Mouse (Mus musculus) monocyte, adult 2 months (primary cell): ENCODE results near the gene Zfp598.
"Not testable (repeated sequence)": the region's sequence is repeated elsewhere in the genome, so short reads cannot be mapped to it uniquely, and the experiment has no call there.

Experiments used
- DNase-seq, 2 experiments: peaks; one replicate each; pipeline ENCODE4 v3.0.0; 2022; ENCODE audit warnings: low spot score in 2 of 2, low read depth in 1 of 2

Zfp598 gene

DNA sequence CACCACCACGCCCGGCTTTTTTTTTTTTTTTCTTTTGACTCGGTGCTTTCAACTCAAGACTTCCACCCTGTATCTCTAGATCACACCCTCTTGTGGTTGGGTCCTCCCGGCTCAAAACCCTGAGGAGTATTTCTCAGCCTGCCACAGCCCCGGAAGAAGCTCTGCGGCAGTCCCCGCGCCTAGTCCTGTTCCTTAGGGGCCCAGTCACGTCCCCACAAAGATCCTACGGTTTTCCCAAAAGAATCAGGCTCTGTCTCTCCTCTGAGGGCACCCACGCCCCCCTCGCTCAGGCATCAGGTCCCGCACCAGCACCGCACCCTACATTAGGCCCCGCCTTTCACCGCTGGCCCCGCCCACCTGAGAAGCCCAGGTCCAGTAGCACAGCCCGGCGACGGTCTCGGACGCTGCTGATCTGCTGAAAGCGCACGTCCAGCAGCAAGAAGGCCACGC is 17.7 kb downstream of the Zfp598 start:
- DNase-seq: peak in 1 of 2 experiments; percentile 38

DNA sequence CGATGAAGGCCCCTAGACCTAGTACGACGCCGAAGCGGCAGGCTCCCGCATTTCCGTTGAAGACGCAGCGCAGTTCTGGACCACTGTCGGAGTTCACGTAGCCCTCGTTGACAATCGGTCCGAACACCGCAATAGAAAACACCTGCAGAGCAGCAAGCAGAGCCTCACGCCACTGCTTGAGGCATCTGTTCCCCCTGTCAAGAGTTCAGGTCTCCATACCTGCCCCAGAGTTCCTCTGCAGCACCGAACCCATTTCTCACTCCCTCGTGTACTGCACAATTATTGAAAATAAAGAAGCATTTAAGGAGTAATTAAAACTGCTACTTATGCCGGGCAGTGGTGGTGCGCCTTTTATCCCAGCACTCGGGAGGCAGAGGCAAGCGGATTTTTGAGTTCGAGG is 18.1 kb downstream of the Zfp598 start:
- no peak for DNase-seq

DNA sequence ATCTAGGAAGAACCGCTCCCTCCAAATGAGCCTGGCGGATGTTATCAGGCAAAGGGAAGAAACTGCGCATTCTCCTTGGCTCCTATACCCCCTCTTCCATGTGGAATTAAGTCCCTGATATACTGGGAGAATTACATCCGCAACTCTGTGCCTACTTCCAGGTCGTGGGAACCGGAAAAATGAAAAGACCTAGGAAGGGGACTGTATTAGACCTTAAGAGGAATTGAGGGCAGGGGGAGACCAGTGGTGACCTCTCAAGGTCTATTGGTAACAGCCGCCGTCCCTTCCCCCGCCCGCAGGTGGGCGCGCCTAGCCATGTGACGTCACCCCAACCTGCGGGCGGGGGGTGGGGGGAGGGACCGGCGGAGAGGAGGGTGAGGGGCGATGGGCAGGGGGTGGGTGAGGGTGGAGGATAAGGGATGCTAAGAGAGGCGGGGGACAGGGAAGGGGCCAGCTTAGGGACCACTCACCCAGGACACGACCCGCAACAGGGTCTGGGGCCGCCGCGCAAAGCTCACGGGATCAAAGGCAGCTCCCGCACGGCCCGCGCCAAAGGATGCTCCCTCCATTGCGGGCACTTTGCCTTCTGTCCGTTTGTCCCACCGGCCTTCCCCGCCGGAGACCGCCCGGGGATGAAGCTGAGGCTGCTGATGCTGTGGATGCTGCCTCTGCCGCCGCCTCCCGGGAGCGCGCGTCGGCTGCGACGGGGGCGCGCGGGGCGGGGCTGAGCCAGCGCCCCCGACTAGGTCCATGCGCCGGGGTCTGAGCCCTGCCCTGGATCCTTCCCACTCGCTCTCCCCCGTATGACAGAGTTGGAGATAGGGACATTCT is 20.0 kb downstream of the Zfp598 start, which contains the start of gene Syngr3:
TSS of gene Syngr3 (minus strand) at position 705 of the 831 bp plus-strand sequence.
- no peak for DNase-seq

DNA sequence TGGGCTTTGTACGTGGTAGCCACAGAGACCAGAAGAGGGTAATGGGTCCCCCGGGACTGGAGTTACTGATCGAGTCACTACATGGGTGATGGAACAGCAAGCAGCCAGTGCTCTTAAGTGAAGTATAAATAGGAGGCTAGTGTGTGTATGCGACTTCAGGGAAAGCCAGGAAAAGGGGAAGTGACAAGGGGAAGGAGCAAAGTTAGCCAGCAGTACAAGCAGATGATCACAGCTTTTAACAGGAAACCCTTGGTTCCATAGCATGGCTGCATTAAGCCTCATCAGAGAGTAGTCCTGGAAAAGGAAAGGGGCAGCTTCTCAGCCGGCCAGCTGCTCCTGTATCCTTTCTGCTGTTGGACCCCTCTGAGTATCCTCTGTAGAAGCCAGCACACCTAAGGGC is 22.9 kb downstream of the Zfp598 start:
- DNase-seq: no peak

DNA sequence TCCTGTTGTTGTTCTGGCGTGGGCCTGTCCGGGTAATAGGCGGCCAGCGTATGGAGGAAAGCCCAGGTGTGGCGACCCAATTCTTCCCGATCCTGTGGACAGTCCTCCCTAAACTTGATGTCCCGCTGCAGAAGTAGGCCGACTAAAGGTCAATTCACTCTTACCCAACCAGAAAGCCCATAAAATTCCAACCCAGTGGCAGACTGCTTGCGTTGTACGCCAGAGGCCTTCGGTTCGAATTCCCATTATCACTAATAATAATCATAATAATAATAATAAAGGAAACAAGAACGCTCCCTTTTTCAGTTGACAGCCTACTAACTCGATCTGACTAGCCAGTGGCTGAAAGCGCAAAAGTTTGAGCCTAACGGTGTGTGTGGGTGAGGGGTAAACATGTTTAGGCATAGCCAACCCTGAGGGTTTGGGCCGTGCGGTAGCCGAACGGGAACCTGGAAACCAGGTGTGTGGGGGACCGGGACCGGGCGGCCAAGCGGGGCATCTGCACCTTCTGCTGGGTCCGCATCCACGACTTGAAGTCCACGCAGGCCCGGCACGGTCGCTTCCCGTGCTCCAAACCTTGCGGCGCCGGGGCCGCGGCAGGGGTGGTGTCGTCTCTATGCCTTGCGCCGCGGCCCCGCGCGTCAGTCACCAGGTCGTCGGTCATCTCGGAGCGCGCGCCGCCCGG is 26.0 kb downstream of the Zfp598 start:
- DNase-seq: no peak

DNA sequence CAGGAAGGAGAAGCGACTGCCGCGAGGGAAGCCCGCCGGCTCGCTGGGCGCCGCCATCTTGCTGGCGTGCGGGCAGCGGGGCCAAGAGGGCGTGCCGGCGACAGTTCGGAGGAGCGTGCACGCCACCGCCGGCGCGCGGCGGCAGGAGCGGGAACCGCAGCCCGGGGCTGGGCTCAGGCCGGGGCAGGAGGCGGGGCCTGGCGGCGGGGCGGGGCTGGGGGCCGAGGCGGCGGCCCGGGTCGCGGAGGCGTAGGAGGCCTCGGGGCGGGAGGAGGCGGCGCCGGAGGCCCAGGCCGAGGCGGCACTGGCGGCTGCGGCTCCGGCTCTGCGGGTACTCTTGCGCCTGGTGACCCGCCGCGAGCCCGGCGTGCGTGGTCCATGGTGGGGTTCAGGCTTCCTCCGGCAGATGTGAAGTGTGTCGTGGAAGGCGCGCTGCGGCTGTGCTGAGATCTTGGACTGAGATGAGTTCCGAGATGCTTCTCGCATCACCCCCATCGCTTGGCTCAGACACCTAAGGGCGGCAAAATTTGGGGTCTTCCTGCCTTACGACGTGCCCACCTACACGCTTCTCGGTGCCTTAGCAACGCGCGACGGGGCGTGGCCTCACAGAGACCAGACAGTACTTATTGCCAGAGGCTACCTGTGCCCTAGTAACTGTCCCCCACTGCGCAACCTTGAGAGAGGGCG is 26.7 kb downstream of the Zfp598 start, which contains the start of the genes Gfer and Noxo1:
TSS of gene Gfer (minus strand) at position 146 of the 687 bp plus-strand sequence.
TSS of gene Noxo1 (plus strand) at position 224 of the 687 bp plus-strand sequence.
- peak in 1 of 2 experiments; percentile 47 for DNase-seq

DNA sequence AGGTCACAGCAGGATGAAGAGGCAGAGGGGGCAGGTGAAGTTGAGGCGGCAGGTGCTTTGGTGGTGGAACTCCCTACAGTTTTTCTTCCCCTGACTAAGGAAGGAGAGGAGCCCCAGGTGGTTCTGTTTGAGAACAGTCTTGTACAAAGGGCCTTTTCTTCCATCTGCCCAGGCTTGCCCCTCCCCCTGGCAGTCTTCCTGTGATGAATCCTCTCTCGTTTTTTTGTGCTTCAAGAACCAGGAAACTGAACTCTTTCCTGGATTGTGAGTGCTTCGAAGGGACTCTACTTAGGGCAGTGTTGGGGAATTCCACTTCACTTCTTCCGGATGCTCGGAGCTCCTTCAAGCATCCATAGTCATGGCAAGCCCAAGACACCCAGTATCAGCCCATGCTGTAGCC is 28.5 kb downstream of the Zfp598 start:
- no peak for DNase-seq

DNA sequence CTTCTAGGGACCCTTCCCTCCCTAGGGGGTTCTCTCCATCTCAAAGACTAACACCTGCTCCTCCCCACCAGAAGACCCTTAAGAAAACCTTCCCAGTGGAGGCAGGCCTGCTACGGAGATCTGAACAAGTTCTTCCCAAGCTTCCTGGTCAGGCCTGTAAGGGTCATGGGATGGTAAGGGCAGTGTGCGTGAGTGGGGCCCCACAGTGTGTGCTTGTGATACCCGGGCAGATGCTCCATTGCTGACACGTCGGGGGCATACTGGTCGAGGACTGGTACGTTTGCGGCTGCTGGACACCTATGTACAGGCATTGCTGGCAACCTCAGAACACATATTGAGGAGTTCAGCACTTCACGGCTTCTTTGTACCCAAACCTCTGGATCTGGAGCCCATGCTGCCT is 29.2 kb downstream of the Zfp598 start:
- no peak for DNase-seq

DNA sequence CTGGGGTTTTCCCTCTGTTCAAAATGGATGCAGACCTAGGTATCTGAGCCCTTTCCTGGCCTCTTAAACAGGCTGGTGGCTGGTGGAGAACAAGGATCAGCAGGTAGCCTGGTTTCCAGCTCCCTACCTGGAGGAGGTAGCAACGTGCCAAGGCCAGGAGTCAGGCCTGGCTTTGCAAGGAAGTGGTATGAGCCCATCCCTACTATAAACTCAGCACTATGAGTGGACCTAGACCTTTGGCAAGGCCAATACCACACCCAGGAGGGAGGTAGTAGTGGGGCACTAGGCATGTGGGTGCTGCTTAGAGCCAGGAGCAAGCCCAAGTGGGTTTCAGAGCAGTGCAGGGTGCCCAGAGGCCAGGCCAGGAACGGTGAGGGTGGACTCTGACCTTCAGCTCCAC is 30.0 kb downstream of the Zfp598 start:
- no peak for DNase-seq

DNA sequence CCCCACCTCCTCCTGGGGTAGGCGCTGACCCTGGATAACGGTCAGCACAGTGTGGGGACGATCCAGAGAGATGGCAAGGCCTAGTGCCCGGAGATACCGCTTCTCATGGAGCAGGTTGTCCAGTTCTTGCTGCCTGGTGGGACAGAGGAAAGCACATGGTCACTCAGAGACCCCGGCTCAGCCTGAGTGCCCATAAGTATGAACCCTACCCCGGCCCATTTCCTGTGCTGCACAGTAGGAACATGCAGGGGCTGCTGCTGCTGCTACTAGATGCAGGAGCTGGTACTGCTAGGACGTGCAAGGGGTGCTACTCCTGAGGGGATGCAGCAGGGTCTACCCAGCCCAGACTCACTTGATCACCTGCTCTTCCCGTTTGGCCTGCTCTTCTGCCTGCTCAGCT is 31.8 kb downstream of the Zfp598 start:
- DNase-seq: no peak

DNA sequence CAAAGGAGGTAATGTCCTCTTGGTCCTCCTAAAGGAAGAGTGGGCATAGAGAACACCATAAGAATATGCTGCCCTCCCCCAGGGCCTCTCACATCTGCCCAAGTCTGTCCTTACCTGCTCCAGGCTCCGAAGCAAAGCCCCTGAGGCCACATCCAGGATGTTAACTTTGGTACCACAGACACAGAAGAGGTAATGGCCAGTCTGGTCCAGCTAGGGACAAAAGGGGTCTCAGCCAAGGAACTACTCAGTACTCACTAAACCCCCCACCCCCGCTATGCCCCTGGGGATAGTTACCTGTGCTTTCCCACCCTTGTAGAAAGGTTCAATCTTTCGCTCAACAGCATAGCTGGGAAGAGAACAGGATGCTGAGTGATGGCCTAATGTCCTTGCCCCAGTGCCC is 36.3 kb downstream of the Zfp598 start:
- no peak for DNase-seq

DNA sequence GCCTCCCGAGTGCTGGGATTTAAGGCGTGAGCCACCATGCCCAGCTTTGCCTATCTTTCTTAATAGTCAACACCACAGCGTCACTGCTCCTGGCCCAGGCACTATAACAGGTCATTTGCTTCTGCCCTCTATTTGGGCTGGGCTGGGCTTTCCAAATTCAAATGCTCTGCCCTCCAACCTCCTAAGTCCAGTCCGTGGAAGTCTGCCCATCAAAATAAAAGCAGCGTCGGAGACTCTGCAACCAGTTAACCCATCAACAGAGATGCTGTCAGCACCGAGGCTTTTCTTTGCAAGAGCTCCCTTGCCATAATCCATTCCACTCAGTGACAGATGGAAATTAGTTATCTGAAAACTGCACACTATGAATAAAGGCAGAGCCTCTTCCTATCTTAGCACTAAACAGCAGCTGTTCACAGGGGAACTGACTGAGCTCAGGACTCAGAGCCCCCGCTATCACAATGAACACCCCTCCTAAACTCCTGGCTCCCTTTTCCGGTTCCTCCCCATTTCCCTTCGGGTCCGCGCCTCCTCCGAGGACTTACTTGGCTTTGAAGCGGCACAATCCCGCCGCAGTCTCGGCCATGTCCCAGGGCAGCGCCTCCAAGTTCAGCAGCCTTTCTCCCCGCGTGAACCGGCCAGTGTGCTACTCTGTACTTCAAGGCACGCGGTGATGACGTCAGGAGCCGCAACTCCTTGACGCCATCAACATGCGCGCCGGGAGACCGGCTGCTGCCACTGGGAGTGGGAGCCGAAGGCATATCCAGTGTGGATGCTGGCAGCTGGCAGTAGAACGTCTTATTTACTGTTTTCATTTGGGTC is 37.7 kb downstream of the Zfp598 start, which contains the start of gene Tbl3:
TSS of gene Tbl3 (minus strand) at position 679 of the 819 bp plus-strand sequence.
- peak; percentile 70 to 88 for DNase-seq

DNA sequence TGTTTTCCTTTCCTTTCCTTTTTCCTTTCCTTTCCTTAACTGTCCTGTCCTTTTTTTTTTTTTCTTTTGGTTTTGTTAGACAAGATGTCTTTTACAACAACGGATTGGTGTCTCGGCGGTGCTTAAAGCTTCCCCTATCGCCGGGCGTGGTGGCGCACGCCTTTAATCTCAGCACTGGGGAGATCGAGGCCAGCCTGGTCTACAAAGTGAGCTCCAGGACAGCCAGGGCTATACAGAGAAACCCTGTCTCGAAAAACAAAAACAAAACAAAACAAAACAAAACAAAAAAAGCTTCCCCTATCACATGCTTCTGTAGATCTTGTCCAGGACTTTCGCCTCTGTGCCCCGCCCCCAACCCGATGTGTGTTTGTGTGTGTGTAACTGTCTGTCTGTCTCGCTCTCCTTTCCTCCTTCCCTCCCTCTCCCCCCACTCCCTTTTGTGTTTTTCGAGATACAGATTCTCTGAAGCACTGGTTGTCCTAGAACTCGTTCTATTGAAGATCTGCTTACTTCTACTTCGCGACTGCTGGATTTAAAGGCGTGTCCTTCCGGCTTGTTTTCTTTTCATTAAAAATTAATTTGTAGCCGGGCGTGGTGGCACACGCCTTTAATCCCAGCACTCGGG is 38.4 kb downstream of the Zfp598 start:
- DNase-seq: no peak

DNA sequence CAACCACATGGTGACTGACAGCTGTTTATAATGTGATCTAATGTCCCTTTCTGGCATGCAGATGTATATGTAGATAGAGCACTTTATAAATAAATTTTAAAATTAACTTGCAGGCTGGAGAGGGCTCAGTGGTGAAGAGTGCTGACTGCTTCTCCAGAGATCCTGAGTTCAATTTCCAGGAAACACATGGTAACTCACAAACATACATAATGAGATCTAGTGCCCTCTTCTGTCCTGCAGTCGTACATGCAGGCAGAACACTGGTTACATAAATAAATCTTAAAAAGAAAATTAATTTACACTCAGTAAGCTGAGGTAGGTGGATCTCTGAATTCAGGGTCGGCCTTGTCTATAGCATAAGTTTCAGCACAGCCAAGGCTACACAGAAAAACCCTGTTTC is 39.2 kb downstream of the Zfp598 start:
- no peak for DNase-seq

DNA sequence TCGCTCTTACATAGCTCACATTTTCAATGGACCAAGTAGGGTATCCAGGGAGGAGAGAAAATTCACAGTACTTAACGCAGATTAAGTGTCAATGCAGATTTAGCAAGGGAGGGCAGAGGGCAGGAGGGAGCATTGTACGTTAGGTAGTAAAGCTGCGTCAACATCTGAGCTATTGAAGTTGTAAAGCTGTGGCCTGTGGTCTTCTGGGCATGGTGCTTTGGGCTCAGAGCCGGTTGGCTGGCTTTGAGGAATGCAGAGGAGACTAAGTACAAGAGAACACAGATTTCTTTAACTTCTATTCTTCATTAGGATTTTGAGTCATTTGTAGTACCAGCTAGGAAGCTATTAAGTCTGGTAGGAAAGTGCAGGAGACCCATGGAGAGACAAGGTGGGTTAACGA is 46.1 kb downstream of the Zfp598 start:
- DNase-seq: no peak

DNA sequence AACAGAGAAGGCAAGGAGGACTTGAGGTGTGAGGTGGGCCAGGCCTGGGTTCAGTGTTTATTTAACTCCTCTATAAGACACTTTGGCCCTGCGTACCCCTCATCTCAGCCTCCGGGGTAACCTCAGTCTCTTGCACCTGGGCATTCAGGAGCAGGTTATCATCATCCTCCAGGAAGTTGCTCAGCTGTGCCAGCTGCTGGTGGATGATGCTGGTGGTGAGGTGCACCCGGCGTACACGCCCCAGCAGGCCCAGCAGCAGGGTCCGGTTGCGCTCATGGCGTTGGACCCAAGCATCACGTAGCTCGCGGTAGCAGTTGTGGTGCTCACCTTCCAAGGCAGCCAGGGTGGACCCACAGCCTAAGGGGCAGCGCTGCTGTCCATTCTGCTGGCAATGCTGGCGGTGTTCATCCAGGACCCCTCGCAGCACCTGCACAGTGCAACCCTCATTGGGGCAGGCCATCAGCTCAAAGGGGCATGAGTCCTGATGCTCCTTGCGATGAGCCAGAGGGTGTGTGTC is 46.7 kb downstream of the Zfp598 start:
- DNase-seq: no peak

DNA sequence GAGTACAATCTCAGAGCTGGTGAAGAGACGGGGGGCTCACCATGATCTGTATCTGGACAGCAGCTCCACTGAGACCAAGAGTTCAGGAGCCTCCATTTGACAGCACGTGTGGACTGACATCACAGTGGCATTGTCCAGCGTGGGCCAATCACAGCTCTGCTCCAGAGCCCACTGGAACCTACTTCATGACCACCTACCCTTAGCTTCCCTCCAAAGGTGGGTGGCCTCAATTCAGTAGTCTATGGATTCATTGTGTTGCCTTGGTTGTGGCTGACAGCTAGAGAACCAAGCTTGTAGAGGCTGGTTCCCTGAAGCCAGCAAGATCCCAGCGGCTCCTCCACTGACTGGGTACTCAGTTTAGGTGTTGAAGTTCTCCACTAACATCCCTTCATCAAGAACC is 48.5 kb downstream of the Zfp598 start, which contains the start of the genes Rnf151 and Rps2:
TSS of gene Rnf151 (minus strand) at position 121 of the 400 bp plus-strand sequence.
TSS of gene Rps2 (plus strand) at position 174 of the 400 bp plus-strand sequence.
- DNase-seq: no peak

DNA sequence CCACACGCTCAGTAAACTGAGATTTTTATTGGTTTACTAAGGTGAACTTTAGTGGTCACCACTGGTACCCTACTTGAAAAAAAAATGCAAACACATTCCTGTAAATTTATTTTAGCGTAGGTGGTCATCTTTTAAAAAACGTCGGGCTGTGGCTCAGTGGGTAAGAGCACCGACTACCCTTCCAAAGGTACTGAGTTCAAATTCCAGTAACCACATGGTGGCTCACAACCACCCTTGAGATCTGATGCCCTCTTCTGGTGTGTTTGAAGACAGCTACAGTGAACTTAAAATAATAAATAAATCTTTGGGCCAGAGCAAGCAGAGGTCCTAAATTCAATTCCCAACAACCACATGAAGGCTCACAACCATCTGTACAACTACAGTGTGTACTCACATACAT is 49.5 kb downstream of the Zfp598 start:
- not testable (repeated sequence) for DNase-seq

DNA sequence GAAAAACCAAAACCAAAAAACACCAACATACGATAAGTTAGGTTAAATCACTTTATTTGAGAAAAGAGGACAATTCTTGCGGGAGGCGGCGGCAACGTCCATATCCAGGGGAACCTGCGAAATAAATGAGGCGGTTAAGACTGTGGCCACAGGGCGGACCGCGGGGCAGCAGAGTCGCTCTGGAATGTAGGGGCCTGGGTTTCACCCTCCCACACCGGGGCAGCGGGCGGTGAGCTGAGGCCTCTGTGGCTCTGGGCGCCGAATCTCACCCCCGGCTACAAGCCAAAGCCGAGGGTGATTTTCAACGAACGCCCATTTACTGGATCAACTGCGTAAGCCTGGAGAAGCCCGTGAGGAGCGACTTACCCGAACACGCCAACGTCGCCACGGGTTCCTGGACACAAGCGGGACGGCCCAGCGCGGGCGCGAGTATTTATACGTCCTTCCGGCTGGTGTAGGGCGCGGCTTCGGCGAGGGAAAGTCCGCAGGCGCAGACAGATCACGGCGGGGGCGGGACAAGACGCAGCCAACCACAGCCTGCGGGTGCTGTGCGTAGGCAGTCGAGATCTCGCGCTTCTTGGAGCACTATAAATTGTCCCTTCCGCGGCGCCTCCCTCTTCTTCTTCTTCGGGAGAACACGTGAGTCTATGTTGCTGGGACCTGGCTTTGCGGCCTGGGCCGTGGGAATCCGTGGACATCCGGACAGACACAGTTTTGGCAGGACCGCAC is 50.2 kb downstream of the Zfp598 start:
- DNase-seq: peak; percentile 95 to 96
